Mouse (Mus musculus) liver, embryonic 18 days (tissue): ENCODE measurements around the gene Mau2. TPM values are rescaled to one million over a fixed set of nuclear protein-coding genes. Genes with fewer than 3 reads are reported as not detected.

Experiments used
- polyA plus RNA-seq: library from polyadenylated mRNA; depleted of rRNA; stranded (reverse); fragments of >200 nt; gene quantifications from 2 replicates; pipeline ENCODE4 v1.2.3, GENCODE M21; 2012; rRNA removed

Mau2 gene
- 19.7 and 22.0 TPM in 2 replicates for polyA plus RNA-seq

DNA sequence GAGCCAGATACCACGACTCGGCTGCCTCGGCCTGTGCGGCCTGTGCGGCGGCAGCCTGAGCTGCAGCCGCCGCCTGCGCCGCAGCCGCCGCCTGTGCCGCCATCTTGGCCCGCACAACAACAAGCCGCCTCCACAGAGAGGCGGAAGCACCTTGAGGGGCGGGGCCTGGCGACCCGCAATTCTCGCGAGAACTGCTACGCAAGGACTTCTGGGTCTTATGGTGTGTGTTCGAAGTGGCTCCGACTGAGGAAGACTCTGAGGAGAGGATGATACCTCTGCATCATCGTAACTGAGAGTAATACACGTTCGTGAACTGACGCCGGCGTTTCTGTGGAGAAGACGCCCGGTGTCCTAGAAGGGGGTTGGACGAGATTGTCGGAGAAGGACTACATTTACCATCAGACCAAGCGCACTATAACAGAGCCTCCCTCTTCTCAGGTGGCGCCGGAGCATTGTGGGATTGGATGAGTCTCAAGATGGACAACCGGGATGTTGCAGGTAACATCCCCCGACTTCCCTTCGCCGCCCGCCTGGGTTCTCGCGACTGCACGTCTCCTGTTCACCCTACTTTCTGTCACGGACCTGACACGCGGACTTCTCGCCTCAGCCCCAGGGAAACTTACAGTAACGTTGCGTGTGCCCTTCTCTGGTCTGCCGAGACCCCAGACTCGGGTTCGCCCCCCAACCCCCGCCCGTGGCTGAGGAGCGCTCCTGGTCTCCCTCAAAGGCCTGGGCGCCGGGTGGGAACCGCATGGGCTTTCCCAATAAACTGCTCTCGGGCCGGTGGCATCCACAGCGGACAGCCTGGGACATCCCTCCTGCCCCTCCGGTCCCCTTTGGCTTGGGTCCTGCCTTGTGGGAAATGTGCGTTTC, at the start of gene Mau2, which contains the start of gene Sugp1:
TSS of gene Mau2 (minus strand) at position 152 of the 873 bp plus-strand sequence.
TSS of gene Sugp1 (plus strand) at position 231 of the 873 bp plus-strand sequence.

DNA sequence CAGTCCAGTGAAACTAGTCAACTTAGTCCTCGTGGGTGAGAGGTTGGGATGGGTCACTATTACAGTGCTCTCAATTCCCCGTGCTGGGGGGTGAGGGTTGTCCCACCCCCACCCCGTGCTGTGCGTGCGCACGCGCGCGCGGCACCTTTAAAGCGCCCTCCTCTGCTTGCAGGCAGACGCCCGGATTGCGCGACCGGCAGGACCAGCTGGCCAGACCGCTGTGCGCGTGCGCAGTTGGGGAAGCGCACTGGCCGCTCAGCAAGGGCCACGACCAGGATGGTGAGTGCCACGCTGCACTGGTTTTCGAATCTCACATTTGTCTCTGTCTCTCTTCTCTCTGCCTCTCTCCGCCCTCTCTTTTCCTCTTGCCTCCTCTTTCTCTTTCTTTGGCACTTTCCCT, 40.8 kb upstream of the Mau2 start, which contains the start of gene Hapln4:
TSS of gene Hapln4 (plus strand) at position 173 of the 400 bp plus-strand sequence.

DNA sequence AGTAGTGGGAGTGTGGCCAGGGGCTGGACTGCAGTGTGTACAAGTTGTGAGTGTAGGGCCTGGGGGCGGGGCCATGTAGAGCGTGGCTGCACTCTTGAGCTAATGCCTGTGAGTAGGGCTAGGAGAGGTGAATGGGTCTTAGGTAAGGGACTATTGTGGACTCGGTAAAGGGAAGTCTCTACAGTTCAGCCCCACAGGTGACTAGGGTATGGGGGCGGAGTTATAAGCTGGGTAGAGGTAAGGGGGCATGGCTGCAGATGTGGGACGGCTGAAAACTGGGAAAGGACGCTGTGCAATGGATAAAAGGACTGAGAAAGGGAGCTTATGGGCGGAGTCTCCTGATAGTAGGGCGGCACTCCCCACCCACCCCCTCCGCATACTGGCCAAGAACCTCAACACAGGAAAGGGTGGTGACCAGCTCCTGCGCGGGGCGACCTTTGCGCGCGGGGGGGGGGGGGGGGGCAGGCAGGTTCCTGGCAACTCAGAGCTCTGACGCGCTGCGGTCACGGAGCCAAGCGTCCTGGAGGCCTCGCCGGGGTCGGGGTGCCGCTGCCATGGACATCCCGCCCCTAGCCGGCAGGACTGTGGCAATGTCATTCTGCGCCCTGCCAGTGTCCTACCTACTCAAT, 30.0 kb upstream of the Mau2 start, which contains the start of gene Tm6sf2:
TSS of gene Tm6sf2 (plus strand) at position 484 of the 629 bp plus-strand sequence.

DNA sequence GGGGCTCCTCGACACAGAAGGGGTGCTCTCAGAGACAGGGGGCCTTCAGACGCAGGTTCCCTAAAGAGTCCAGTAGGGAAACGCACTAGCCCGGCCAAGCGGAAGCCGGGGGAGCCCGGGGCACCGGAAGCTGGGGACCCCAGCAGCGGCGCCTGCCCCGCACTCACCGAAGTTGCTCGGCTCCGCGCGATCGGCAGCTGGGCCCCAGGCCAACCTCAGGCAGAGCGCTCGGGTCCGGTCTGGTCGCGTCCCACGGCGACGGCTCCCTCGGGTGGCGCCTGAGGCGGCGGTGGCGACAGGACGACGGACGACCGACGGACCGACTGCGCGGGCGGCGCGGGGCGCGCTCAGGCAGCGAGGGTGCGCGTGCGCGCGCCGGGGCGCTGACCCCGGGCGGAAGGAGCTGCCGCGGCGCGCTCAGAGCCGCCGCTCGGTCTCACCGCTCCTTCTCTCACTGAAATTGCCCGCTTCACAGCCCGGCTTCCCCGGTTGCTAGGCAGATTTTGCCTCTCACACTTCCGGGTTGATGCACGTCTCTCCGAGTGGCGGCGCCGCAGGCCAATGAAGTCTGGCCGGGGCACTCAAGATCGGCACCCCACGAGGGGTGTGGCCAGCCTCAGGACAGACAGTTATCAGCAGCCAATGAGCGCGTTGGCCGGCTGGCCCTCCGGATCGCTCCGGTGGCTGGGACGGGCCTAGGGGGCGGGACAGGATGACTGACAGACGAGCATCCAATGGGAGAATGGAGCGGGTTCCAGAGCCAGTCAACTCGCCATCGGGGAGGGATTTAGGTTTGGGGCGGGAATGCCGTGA, 46.6 kb downstream of the Mau2 start, which contains the start of gene Gatad2a:
TSS of gene Gatad2a (minus strand) at position 609 of the 813 bp plus-strand sequence.

Other genes starting within 250 kb of the Mau2 start
- 11.3 and 12.9 TPM in 2 replicates for gene Gmip, start 234.1 kb downstream of the Mau2 start, polyA plus RNA-seq
- gene Lpar2, start 220.3 kb downstream of the Mau2 start, polyA plus RNA-seq, result 0.46 and 0.58 TPM in 2 replicates
- 1.2 and 1.4 TPM in 2 replicates for gene Pbx4, start 210.2 kb downstream of the Mau2 start, polyA plus RNA-seq
- 0.01 and 0.02 TPM in 2 replicates for gene Cilp2, start 155.0 kb downstream of the Mau2 start, polyA plus RNA-seq
- gene Tssk6, start 140.6 kb downstream of the Mau2 start, polyA plus RNA-seq, result 0.22 and 0.24 TPM in 2 replicates
- gene Ndufa13, start 140.2 kb downstream of the Mau2 start, polyA plus RNA-seq, result 62.7 and 63.0 TPM in 2 replicates
- gene Yjefn3, start 140.0 kb downstream of the Mau2 start, polyA plus RNA-seq, result 0.44 and 0.46 TPM in 2 replicates
- 12.3 and 13.6 TPM in 2 replicates for gene Gatad2a, start 46.4 kb downstream of the Mau2 start, polyA plus RNA-seq
- 5.8 and 6.6 TPM in 2 replicates for gene Sugp1, start 79 bp upstream of the Mau2 start, polyA plus RNA-seq
- 1.7 and 3.0 TPM in 2 replicates for gene Tm6sf2, start 30.2 kb upstream of the Mau2 start, polyA plus RNA-seq
- 0.02 and 0.05 TPM in 2 replicates for gene Hapln4, start 40.7 kb upstream of the Mau2 start, polyA plus RNA-seq
- gene Ncan, start 78.1 kb upstream of the Mau2 start, polyA plus RNA-seq, result under 0.01 TPM in 1 of 2 replicates, not detected in the other
- gene Nr2c2ap, start 88.6 kb upstream of the Mau2 start, polyA plus RNA-seq, result 7.7 and 8.4 TPM in 2 replicates
- gene Rfxank, start 96.4 kb upstream of the Mau2 start, polyA plus RNA-seq, result 5.7 and 7.2 TPM in 2 replicates
- 24.7 and 27.1 TPM in 2 replicates for gene Borcs8, start 96.8 kb upstream of the Mau2 start, polyA plus RNA-seq
- gene Mef2b, start 97.0 kb upstream of the Mau2 start, polyA plus RNA-seq, result 0.02 and 0.06 TPM in 2 replicates
- 38.5 and 51.0 TPM in 2 replicates for gene Tmem161a, start 129.6 kb upstream of the Mau2 start, polyA plus RNA-seq
- 45.6 and 57.7 TPM in 2 replicates for gene Slc25a42, start 169.6 kb upstream of the Mau2 start, polyA plus RNA-seq
- gene Sugp2, start 191.5 kb upstream of the Mau2 start, polyA plus RNA-seq, result 12.9 and 16.4 TPM in 2 replicates
- gene Armc6, start 191.7 kb upstream of the Mau2 start, polyA plus RNA-seq, result 7.8 and 7.9 TPM in 2 replicates
- 6.7 and 6.9 TPM in 2 replicates for gene Homer3, start 240.1 kb upstream of the Mau2 start, polyA plus RNA-seq